Mouse (Mus musculus) erythroid progenitor cell, adult 5-6 weeks (primary cell): Measurements from ENCODE around the gene Pnpla5. TPM values are rescaled to one million over a fixed set of nuclear protein-coding genes. Genes with fewer than 3 reads are reported as not detected.
"Not testable (repeated sequence)": the region's sequence is repeated elsewhere in the genome, so short reads cannot be mapped to it uniquely, and the experiment has no call there.

ENCODE experiments used
- ATAC-seq: replicated peaks from 2 replicates; pipeline ENCODE4 v1.8.0; 2016; ENCODE audit warnings: moderate number of reproducible peaks, mild to moderate bottlenecking, moderate TSS enrichment, inconsistent platforms; ENCODE audit not compliant: poor library complexity, low FRiP score, severe bottlenecking
- total RNA-seq, 2 experiments: library from RNA; stranded (forward) in 1 of 2; stranded (reverse) in 1 of 2; fragments of 150-400 nt in 1 of 2; fragments of 186-747, 209-891 nt in 1 of 2; gene quantifications; 2 replicates each; pipeline versions ENCODE4 v1.2.3 to v1.2.4; 2015 to 2017; ENCODE audit warnings: low replicate concordance in 2 of 2

Pnpla5 gene
- total RNA-seq (2015; ENCODE audit: low replicate concordance) (not detected in 2 replicates), total RNA-seq (2017; ENCODE audit: low replicate concordance) (not detected in 2 replicates)

DNA sequence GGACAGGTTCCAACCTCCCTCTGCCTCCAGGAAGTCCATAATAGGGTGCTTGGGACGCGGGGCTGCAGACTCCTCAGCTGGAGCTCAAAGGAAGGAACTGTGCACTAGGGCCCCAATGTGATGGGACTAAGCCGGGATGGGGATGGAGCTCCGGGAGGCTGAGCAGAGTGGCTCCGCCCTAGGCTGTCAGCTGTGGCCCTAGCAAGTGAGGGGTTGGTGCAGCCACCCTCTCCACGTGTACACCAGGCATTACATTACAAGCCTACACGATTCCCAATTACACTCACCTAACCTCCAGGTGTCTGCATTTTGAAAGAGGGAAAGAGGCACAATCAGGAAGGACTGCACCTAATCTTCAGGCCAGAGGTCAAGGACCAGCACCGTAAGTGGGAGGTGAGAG, at the start of gene Pnpla5:
Gene Pnpla5 (minus strand): TSS at position 101 of the 400 bp plus-strand sequence.
- no peak for ATAC-seq

DNA sequence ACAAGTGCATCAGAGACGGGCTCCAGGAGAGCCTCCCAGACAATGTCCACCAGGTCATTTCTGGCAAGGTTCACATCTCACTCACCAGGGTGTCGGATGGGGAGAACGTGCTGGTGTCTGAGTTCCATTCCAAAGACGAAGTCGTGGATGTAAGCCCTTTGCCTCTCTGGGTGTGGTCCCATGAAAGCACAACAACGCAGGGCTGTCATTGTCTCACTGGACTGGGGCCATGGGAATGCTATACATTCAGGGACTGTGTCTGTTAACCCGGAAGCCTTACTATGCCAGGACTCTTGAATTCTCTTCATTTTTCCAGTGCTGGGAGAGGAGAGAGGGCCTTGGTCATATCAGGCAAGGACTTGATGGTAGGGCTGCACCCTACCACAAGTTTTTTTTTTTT, 48.2 kb upstream of the Pnpla5 start:
- ATAC-seq: no peak

DNA sequence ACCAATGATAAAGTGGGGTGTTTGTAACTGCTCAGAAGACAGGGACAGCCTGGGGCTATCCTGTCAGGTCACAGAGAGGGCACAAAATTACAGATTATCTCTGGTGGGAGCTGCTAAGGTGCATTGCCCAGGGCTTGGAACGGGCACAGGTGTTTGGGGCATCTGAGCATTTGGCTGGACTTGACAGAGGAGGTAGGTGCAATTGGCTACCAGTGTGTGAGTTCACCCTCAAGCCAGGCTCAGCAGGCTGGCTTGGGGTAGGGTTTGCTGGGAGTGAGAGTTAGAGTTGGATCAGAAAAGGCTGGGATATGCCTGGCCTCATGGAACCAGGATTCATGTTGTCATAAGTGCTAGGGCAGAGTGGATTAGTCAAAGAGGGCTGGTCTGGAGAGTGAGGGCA, 46.5 kb upstream of the Pnpla5 start:
- no peak for ATAC-seq

DNA sequence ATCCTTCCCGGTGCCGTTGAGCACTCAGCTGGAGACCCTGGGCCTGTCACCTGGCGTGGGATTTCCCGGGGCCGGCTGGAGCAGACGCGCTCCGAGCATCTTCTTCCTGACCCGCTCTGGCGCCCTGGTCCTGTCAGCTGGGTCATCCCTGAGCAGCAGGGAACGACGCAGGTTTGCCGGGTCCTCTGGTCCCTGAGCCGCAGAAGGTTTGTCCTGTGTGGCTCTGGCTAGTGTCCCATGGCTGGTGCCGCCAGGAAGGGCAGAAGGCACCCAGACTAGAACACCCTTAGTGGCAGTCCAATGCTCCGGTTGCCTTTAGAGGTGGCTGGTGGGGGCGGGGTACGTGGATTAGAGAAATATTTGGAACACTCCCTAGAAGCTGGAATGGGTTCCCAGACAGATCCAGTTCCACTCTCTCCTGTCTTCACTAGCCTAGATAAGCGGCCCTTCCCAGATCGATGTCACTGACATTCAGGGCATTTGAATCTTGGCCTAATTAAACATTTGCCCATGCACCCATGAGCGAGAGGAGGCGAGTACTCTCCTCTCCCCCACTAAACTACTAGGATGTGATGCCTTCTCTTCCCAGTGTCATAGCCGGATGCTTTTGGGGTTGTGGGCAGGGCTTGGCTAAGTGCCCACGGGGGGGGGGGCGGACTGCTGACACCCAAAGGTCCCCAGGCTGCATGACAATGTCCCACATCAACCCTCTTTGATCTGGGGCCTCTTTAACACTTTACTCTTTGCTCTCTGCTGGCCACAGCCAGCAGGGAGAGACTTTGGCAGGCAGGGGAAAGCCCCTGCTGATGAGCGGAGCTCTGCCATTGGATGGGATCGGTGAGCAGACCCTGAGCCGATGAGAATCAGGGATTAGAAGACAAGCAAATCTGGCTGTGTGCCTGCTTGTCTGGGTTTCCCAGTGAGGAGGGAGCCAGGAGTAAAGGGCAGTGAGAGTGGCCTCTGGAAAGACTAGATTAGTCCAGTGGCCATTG, 45.5 kb upstream of the Pnpla5 start:
- peak; percentile 40; the same call in 1 of the 2 replicates for ATAC-seq

DNA sequence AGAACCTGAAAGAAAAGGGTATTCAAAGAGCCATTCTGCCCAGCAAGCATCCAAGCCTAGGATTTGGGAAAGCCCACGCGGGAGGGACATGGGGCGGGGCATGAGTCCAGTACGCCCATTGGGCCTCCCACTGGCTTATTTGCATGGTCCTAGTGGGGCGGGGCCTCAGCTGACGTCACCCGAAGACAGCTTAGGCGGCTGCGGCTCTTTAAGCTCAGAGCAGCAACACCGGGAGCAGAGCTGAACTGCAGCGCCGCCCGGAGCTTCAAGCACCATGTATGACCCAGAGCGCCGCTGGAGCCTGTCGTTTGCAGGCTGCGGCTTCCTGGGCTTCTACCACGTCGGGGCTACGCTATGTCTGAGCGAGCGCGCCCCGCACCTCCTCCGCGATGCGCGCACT, 44.6 kb upstream of the Pnpla5 start, which contains the start of gene Pnpla3:
Gene Pnpla3 (plus strand): TSS at position 238 of the 400 bp plus-strand sequence.
- ATAC-seq: peak; percentile 93

DNA sequence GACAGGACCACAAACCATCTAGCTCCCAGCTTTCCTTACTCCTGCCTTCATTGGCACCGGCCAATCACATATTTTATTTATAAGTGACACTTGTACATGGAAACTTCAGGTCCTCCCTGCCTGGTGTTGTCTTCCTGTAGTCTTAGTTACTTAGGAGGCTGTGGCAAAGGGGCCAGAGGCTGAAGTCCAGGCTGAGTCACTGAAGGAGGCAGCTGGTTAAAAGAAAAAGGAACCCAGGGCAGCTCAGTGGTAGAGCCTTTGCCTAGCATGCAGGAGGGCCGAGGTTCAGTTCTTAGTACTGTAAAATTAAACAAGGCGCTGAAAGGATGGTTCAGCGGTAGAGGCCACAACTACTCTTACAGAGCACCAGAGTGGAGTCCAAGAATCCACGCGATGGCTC, 43.8 kb upstream of the Pnpla5 start:
- ATAC-seq: no peak

DNA sequence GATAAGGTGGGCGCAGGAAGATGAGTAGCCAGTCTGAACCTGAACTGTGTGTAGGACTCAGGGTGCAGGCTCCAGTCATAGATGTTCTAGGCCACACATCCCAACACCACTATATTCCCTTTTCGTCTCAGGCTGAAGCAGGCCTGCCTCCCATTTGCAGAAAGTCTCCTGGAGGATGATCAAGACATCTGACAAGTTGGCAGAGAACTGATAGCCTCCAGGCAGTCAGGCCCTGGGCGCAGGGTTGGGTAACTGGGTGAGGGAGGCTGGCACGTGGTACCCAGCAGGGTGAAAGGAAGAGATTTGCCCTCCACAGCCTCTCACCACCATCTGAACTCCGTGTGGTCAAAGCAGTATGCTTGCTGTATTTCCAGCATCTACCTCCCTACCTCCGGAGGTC, 38.9 kb upstream of the Pnpla5 start:
- no peak for ATAC-seq

DNA sequence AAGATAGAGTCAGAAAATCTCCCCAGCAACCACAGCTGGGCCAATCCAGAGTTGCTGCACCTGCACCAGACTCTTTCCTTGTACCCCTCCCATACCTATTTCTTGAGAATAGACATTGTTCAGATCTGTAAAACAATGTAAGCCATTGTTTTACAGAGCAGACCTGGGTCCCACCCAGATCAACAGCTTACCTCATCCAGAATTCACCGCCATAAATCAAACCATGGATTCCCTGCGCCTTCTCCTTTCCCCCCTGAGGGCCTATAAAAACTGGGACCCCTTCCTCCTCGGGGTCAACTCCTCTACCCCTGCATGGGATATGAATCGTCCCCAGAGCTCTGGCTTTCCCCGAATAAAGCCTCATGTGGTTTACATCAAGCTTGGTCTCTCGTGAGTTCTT, 34.6 kb upstream of the Pnpla5 start:
- ATAC-seq: not testable (repeated sequence)

DNA sequence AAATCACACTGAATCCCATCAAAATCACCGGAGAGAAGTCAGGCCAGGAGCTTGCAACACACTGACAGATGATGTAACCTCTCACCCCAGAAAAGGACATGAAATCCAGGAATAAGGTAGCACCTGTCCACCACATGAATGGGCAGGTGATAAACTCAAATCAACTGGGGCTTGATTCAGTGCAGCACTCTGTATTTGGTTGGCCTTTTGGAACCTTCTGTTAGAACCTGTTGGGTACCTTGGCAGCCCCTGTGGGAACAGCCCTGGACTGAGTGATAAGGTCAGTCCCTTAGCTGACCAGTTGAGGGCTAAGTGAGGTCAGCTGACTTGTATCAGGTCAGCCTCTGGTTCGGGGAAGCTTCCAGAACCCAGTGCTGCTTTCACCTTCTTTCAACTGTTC, 33.2 kb upstream of the Pnpla5 start:
- ATAC-seq: no peak

DNA sequence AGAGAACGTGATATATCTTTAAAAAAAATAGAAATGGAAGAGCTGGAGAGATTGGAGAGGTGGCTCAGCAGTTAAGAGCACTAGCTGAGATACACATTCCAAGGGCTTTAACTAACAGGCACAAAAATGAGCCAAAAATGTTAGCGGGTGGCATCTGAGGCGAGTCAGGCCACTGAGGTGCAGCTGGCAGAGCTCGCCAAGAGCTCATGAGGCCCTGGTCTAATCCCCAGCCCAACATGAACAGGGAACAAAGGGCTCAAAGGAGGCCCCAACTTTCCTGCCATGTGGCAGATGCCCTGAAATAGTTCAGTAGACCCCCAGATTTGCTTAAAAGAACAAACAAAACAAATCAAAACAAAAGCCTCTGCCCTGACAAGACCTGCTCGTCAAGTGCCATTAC, 18.0 kb upstream of the Pnpla5 start:
- no peak for ATAC-seq

DNA sequence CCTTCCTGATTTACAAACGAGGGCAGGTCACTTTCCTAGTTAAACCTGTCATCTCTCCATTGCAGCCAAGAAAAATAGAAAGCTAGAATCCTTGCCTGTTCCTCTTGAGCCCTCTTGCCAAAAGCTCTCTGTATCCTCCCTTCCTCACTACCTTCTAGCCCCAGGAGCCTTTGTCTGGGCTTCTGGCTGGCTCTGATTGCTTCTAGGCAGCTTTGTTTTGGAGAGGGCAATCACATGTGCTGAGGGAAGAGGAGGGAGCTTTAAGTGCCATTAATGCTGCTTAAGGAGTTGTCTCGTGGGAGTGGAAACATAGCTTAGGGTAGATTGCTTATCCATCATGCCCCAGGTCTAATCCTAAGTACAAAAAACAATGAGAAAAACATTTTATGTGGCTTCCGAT, 17.1 kb upstream of the Pnpla5 start:
- ATAC-seq: no peak

DNA sequence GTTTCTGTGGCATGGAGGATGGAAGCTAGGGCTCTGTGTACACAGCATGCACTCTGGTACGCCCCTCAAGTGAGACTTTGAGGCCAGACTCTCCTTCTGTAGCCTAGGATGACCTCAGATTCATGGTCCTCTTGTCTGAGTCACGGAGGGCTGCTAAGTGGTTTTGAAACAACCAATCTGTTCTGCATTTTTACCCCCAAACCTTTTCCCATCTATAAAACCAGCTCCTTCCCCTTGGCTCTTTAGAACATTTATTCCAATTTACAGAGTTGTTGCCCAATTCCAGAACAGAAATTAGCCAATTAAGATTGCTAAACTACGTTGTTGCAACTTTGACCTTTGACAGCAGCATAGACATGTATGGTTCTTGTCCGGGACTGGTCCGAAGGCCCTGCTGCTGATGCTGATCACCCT, 16.6 kb upstream of the Pnpla5 start:
- no peak for ATAC-seq

DNA sequence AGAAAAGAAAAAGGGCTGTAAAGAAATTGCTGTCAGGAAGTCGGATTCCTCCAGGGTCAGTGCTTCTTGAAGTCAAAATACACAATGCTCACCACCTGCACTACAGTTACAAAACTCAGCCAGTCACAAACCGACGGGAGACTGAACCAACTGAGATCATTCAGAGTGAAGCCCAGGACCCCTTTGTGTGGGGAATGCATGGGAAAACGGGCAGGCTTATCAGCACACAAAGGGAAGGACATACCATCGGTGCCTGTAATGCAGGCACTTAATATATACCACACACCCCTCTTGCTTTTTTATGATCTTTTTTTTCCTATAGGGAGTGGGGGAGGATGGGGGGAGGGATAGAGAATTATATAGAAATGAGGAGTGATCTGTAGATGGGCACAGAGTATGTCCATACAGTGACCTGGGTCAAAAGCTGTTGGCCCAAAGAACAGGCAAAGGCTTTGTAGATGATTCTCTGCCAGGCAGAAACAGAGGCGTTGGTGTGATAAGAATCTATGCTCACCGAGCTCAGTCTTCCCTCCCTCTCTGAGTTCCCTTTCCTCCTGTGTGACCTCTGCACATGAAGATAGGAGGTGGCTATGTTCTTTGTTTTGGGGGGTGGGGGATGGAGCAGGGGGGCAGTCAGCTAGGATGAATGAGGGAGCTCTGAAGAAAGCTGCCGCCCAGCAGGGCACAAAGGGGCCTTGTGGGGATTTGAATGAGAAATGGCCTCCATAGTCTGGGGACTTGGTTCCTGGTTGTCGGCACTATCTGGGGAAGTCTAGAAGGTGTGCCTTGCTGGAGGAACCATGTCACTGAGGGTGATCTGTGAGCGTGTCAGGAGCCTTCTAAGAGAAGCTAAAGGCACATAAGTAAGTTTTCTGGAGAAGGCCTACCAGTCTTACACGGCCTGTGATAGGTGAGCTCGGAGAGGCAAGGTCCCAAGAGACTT, 13.8 kb upstream of the Pnpla5 start:
- ATAC-seq: no peak

DNA sequence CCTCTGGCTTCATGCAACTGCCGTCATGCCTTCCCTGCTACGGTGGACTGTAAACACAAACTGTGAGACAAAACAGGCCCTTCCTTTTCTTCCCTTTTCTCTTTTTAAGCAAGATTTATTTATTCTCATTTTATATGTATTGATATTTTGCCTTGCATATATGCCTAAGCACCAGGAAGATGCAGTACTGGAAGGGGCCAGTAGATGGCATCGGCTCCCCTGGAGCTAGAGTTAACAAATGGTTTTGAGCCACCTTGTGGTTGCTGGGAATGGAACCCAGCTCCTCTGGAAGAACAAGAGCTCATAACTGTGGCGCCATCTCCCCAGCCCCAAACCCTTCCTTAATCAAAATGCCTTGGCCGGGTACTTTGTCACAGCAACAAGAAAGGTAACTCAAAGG, 12.5 kb upstream of the Pnpla5 start:
- ATAC-seq: peak; percentile 46; the same call in 1 of the 2 replicates

DNA sequence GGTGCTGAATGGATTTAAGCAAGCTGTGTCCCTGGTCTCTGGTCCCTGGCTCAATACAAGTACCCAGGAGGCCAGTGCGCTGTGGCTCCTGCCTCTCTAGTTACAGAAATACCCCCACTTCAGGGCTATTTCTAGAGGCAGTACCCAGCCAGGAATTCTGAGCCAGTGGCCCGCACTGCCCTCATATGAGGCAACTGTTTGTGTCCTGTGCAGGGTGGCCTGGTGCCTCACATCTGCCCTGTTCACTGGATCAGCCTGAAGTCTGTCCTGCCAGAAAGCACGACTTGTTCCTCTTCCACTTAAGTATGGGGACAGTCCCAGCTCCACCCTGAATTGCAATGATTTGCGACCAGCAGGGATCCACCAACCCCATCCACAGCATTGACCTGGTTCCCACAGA, 10.5 kb upstream of the Pnpla5 start:
- no peak for ATAC-seq

DNA sequence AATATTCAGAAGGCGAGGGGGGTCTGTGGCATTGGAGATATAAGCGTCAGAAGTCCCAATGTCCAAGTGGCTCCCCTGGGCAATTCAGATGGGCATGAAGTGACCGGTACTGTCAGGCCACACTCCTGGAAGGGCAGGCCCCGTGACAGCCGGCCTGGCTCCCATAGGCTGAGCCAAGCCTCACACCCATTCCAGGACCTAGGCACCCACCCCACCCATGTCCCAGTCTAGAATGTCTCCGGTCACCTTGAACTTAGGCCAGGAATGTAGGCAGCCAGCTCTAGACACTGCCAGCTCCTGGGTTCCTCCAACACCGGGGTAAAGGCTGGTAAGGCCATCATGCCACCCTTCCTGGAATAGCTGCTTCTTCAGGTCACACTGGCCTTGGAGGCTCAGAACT, 9.0 kb upstream of the Pnpla5 start:
- ATAC-seq: no peak

DNA sequence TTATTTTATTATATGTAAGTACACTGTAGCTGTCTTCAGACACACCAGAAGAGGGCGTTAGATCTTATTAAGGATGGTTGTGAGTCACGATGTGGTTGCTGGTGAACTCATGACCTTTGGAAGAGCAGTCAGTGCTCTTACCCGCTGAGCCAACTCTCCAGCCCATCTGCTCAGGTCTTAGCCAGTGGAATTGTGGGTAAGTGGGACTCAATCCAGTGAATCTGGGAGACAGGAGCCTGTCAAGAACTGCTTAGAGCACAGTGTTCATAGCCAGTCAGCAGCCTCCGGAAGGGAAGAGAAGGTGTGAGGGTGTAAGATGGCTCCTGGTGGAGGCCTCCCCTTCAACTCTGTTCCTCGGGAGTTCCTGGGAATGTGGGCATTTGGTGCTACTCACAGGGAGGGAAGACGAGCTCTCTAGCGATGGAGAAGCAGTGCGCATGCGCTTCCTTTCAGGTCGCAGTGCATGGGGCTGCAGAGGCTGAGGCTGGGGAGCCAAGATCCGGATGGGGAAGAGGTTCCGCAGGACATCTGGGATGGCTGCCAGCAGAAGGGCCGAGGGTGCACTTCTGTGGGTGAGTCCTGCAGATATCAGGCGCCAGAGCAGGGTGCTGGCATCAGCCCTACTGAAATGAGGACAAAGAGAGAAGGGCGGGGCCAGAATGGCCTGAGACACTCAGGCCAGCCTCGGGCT, 8.3 kb upstream of the Pnpla5 start:
- ATAC-seq: no peak

DNA sequence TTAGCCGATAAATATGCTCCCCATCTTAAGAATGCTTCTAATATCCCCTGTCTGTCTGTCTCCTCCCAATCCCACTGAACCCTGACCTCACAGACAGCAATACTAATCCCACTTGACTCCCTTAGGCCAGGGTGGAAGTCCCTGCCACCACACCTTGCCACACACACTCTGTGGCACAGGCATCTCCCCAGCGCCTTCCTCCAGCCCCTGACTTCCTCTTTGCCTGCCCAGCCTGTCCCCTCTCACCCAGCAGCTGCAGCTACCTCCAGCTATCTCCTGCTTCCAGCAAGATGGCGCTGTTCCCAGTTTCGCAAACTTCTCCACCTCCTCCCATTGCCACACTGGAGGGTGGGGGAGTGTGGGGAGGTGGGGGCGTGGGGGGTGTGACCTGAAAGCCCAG, 3.9 kb upstream of the Pnpla5 start:
- ATAC-seq: no peak

DNA sequence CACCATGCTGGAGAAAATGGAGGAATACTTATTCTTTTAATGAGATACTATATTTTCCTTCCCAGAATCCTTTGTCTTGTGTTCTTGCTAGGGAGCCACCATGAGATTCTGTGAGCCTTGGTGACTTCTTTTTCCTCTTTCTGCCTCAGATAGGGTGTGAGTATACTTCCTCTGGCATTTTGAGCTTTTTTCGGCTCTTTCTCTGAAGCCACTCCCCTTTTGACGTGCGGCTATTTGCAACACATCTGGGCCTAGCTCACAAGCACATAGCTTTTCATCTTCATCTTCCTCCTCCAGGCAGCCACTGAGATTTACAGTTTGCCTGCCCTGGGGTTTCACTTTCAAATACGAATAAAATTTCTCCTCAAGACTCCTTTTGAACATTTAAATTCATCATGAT, 3.5 kb upstream of the Pnpla5 start:
- ATAC-seq: no peak

DNA sequence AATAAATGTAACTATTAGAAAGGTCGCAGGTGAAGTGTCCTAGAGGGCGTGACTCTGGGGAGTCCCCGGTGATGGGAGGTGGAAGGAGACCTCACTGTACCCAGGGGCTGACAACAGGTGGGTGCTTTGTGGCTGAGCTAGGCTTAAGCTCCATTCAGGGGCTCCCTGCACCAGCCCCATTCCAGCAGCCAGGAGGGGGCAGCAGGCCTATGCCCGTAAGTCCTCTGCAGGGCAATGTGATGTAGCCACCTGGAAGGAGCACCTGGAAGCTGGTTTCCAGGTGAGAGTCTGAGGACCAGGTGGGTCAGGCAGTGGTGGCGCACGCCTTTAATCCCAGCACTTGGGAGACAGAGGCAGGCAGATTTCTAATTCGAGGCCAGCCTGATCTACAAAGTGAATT, 1.1 kb upstream of the Pnpla5 start:
- ATAC-seq: no peak
